Mouse (Mus musculus) spleen, adult 2 months (tissue): ENCODE data around the gene Thop1.

Source experiments
- CTCF ChIP-seq: fragments of 200-500 bp; IDR thresholded peaks from 2 replicates; pipeline ENCODE4 v1.5.1; 2011; ENCODE audit warnings: mild to moderate bottlenecking, inconsistent platforms; ENCODE audit not compliant: insufficient read depth, insufficient read length, insufficient replicate concordance; ENCODE audit errors: extremely low read depth
- POLR2A ChIP-seq: fragments of 200-500 bp; IDR thresholded peaks from 2 replicates; pipeline ENCODE4 v1.6.1; 2011; ENCODE audit warnings: low read depth, low read length, inconsistent platforms

DNA sequence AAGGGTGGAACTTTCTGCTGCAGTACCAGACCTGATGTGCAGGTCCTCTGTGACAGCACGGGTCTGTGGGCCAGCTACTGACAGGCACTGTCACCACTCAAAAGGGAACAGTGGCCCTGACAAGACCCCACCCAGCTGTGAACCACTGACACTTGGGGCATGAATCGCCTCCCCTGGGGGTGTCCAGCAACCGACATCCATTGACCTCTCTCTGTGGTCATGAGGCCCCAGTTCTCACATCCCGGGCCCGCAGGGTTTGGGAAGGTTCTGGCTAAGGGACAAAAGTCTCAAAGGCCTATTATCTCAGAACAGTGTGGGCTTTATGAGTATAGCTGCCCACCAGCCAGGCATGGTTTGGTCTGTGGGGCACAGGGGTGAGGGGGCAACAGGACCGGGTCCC lies 14.7 kb upstream of the Thop1 start:
- TF ChIP-seq CTCF (no peak), POLR2A (no peak)
